Mouse (Mus musculus) left cerebral cortex, adult 8-10 months (tissue): Measurements from ENCODE around the gene Tomm20. TPM values are rescaled to one million over a fixed set of nuclear protein-coding genes. Genes with fewer than 3 reads are reported as not detected.
"Not testable (repeated sequence)": the region's sequence is repeated elsewhere in the genome, so short reads cannot be mapped to it uniquely, and the experiment has no call there.

Source experiments
- DNase-seq, 2 experiments: peaks; one replicate each; pipeline ENCODE4 v3.0.0; 2022; ENCODE audit warnings: low spot score in 2 of 2
- total RNA-seq, 4 experiments: library from RNA; stranded (reverse); gene quantifications; 2 replicates each; pipeline ENCODE4 v1.2.4; 2022

Gene Tomm20
- total RNA-seq, 4 experiments from 2014 or later = 212 to 221 (median 217) TPM

GRCm38 (mm10) chr8:126885554-126886485 lies 59.8 kb downstream of the Tomm20 start:
- DNase-seq = no peak

- peak in 1 of 2 experiments; percentile 67 for DNase-seq
These were observed 61.3 kb downstream of the Tomm20 start for GRCm38 (mm10) chr8:126884202-126884926.

- no peak for DNase-seq
These were observed 61.9 kb downstream of the Tomm20 start for GRCm38 (mm10) chr8:126883752-126884151.

GRCm38 (mm10) chr8:126882586-126882985 lies 63.1 kb downstream of the Tomm20 start:
- not testable (repeated sequence) for DNase-seq

GRCm38 (mm10) chr8:126881641-126882140 lies 64.0 kb downstream of the Tomm20 start:
- no peak for DNase-seq

Other genes with a start within 250 kb of the Tomm20 start
- 10 to 100 TPM; 13.2 to 16.4 (median 15.4) TPM for gene Rbm34, start 25.2 kb upstream of the Tomm20 start, total RNA-seq
- gene Pard3, start 118.0 kb upstream of the Tomm20 start, total RNA-seq = 10 to 100 TPM; 25.3 to 28.1 (median 26.6) TPM